Mouse (Mus musculus): ENCODE measurements around the gene Dyx1c1.

The Dyx1c1 gene

GRCm38 (mm10) chr9:72958521-72959450 is at the start of gene Dyx1c1, which contains the start of gene Gm44503:
Gene Dyx1c1, plus strand, starts transcription at chr9:72958785.
Gene Gm44503, plus strand, starts transcription at chr9:72958852.
- peak; percentile 70 to 78 for DNase-seq (ENCODE audit: low spot score in 2 of 2)

GRCm38 (mm10) chr9:72911381-72911780 is 47.2 kb upstream of the Dyx1c1 start:
- DNase-seq (ENCODE audit: low spot score in 2 of 2): no peak

DNA sequence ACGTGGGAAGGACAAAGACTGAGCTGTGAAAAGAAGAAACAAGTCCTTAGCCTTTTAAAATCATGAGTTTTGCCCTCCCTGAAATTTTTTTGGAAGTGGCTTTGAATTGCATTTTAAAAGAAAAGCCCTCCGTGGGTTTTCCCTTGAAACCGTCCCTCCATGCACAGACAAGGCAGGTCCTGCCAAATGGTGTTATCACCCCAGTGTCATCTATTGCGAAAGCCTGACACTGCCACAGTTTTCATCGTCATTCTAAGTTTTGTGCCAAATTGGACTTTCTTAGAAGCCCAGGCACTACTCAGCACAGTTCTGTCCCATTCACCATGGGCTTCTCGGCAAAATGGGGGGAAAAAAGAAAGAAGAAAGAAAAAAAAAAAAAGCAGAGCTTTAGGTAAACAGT is 45.0 kb upstream of the Dyx1c1 start:
- no peak for DNase-seq (ENCODE audit: low spot score in 2 of 2)

- DNase-seq (ENCODE audit: low spot score in 2 of 2): no peak
These were observed 42.9 kb upstream of the Dyx1c1 start for GRCm38 (mm10) chr9:72915728-72916127.

DNA sequence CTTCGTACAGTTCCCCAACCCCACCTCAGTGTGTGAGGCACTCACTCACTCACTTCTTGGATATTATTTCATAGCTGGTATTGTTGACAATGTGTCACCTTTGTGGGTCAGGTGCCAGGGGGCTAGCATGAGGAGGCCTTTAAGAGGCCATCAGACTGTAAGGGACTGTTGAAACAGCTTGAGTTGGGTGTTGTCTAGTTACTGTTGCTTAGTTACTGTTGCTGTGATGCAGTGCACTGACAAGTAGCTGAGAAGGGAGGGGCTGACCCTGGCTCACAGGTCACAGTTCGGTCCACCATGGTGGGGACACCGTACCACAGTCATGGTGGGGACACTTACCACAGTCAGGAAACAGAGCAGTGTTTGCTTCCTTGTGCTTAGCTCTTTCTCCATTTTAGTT is 35.5 kb upstream of the Dyx1c1 start:
- no peak for DNase-seq (ENCODE audit: low spot score in 2 of 2)

- peak in 1 of 2 experiments; percentile 45 for DNase-seq (ENCODE audit: low spot score in 2 of 2)
These were observed 33.3 kb upstream of the Dyx1c1 start, which contains the start of gene Pygo1 for GRCm38 (mm10) chr9:72925021-72925934. Gene Pygo1, plus strand, starts transcription at chr9:72925645.

DNA sequence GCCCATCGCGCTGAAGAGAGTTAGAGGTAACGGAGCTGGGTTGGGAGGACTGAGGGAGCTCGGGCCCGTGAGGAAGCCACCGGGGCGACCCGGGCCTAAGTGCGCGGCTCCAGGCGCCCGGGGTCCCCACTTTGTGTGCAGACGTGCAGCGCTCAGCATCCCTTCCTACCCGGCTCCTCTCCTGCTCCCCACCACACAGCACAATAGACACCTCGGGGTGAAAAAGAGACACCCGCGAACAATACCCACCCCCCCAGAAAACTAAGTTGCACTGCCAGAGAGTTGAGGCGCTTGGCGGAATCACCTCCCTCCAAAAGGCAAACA is 32.7 kb upstream of the Dyx1c1 start:
- DNase-seq (ENCODE audit: low spot score in 2 of 2): no peak

DNA sequence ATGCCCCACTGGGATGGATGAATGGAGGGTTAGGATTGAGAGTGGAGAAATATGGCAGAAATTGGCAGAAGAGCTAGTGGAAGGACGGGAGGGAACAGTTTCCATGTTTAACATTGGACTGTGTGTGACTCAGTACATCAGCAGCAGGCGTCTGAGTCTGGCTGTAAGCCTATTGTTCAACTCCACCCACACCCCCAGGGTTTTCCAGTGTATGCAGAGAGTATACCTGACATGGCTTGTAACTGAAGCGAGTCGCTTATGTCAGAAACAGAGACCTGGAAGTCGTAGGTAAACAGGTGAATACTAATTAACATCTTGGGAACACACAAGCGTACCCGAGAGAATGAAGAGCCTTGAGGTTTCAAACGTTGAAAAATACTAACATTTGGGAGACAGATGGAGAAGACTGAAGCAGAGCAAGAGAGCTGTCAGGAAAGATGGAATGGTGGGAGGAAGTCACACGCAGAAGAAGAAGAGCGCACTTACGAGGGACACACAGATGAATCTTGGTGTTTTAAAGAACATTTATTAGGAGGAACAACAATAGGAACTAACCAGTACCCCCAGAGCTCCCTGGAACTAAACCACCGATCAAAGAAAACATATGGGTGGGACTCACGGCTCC is 27.3 kb upstream of the Dyx1c1 start:
- DNase-seq (ENCODE audit: low spot score in 2 of 2): no peak

GRCm38 (mm10) chr9:72935309-72935708 is 23.3 kb upstream of the Dyx1c1 start:
- no peak for DNase-seq (ENCODE audit: low spot score in 2 of 2)

GRCm38 (mm10) chr9:72936301-72936700 is 22.3 kb upstream of the Dyx1c1 start:
- DNase-seq (ENCODE audit: low spot score in 2 of 2): no peak

- DNase-seq (ENCODE audit: low spot score in 2 of 2): no peak
These were observed 15.2 kb upstream of the Dyx1c1 start for GRCm38 (mm10) chr9:72943424-72943823.

DNA sequence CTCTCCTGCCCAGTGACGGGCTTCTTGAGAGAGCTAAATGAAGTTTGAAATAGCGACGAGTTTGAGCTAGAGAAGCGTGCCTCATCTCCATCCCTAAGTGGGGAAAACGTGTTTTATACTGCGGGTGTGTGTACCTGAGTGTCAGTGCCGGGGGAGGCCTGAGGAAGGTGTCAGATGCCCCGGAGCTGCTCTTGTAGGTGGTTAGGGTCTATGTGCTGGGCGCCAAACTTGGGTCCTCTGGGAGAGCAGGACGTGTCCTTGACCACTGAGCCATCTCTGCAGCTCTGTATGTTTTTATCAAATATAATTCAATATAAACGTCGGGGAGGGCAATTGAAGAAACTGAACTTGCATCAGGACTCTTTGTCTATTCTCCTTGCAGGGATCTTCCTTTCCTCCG is 14.3 kb upstream of the Dyx1c1 start:
- DNase-seq (ENCODE audit: low spot score in 2 of 2): no peak

- DNase-seq (ENCODE audit: low spot score in 2 of 2): no peak
These were observed 11.6 kb upstream of the Dyx1c1 start for GRCm38 (mm10) chr9:72947010-72947409.

GRCm38 (mm10) chr9:72949572-72949971 is 9.0 kb upstream of the Dyx1c1 start:
- no peak for DNase-seq (ENCODE audit: low spot score in 2 of 2)

- DNase-seq (ENCODE audit: low spot score in 2 of 2): no peak
These were observed 3.8 kb upstream of the Dyx1c1 start for GRCm38 (mm10) chr9:72954746-72955145.

GRCm38 (mm10) chr9:72955546-72955945 is 3.0 kb upstream of the Dyx1c1 start:
- DNase-seq (ENCODE audit: low spot score in 2 of 2): peak in 1 of 2 experiments; percentile 43

DNA sequence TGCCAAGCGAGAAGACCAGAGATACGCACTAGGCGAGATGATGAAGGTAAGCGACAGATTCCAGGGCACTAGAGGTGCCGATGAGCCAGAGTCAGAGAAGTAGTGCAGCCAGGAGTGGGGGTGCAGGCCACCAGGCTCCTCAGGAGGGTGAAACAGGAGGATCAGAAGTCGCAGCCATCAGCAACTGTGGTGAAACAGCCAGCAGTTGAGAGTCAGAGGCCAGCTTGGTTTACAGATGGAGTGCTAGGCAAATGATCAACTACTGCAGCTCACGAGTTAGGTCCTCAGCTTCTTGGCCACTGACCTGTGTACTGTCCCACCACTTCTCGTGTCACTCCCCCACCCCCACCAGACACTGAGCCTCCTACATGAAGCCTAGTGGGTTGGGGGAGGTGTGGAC is 2.8 kb downstream of the Dyx1c1 start:
- no peak for DNase-seq (ENCODE audit: low spot score in 2 of 2)

GRCm38 (mm10) chr9:72961959-72962358 is 3.4 kb downstream of the Dyx1c1 start:
- DNase-seq (ENCODE audit: low spot score in 2 of 2): no peak

DNA sequence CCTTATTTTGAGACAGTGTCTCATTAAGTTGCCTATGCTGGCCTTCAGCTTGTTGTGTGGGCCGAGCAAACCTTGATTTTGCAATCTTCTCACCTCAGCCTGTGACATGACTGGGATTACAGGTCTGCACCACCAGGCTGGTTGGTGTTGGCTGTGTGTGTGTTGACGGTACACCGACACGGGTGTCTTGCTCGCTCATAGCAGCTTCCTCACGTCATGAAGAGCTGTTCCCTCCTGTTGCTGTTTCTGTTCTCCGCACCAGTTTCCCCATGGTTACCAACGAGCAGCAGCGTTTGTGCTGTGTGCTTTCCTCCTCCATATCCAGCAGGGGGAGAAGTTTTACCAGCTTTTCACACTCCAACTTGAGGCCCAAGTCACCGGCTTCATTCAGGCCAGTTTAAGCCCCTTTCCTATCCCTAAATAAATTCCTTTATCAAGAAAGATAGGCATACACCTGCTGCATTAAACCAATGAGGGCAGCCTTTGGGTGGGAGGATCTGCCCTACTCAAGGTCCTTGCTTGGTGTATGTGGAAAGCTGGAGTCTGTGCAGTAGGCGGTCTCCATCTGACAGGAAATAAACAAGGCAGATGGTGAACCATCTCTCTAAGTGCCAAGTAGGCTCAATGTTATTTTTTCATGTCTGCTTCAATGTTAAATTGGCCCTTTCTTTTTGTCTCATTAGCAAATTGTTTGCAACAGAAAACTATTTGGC is 9.9 kb downstream of the Dyx1c1 start:
- DNase-seq (ENCODE audit: low spot score in 2 of 2): peak; percentile 62 to 64

GRCm38 (mm10) chr9:72969874-72970273 is 11.3 kb downstream of the Dyx1c1 start:
- no peak for DNase-seq (ENCODE audit: low spot score in 2 of 2)

- DNase-seq (ENCODE audit: low spot score in 2 of 2): no peak
These were observed 13.8 kb downstream of the Dyx1c1 start for GRCm38 (mm10) chr9:72972435-72972834.

Data from frontal cortex, postnatal 10 days (tissue).